Mouse (Mus musculus) hindbrain, embryonic 14.5 days (tissue): ENCODE measurements at regions not wholly inside any gene's neighbourhood (a gene's known extent, or its start where the extent isn't known, plus 50 kb on each side); places are given as distances from the start of the nearest gene placed in this dataset.

ENCODE experiments used
- ATAC-seq: fragments of 200-750 bp; cut with Nextera tagmentation; 2 replicates; pipeline ENCODE4 v1.8.0; 2017; ENCODE audit warnings: moderate number of reproducible peaks, mild to moderate bottlenecking, moderate TSS enrichment, moderate library complexity; ENCODE audit not compliant: low FRiP score
- DNase-seq: peaks from one replicate; pipeline ENCODE4 v3.0.0-alpha.2; 2015; ENCODE audit warnings: low spot score
- H3K27ac ChIP-seq: fragments of 300-500 bp; sonication (generic); 2 replicates; pipeline ENCODE4 v1.5.1; 2014; ENCODE audit warnings: mild to moderate bottlenecking, moderate library complexity
- H3K27me3 ChIP-seq: fragments of 300-500 bp; sonication (generic); 2 replicates; pipeline ENCODE4 v1.6.1; 2014; ENCODE audit warnings: mild to moderate bottlenecking, low read length, mixed read lengths; ENCODE audit not compliant: control insufficient read depth, insufficient read depth
- H3K36me3 ChIP-seq: fragments of 300-500 bp; sonication (generic); replicated peaks from 2 replicates; pipeline ENCODE4 v1.6.1; 2014; ENCODE audit not compliant: control insufficient read depth, insufficient read depth
- H3K4me1 ChIP-seq: fragments of 300-500 bp; sonication (generic); replicated peaks from 2 replicates; pipeline ENCODE4 v1.6.1; 2014; ENCODE audit warnings: antibody characterized with exemption, low read length, mixed read lengths; ENCODE audit not compliant: control insufficient read depth, insufficient read depth
- H3K4me2 ChIP-seq: fragments of 300-500 bp; sonication (generic); replicated peaks from 2 replicates; pipeline ENCODE4 v1.6.1; 2014; ENCODE audit warnings: mild to moderate bottlenecking, moderate library complexity
- H3K4me3 ChIP-seq: fragments of 300-500 bp; sonication (generic); replicated peaks from 2 replicates; pipeline ENCODE4 v1.5.1; 2014; ENCODE audit warnings: mild to moderate bottlenecking, low read length
- H3K9ac ChIP-seq: fragments of 300-500 bp; sonication (generic); 2 replicates; pipeline ENCODE4 v1.6.1; 2014
- H3K9me3 ChIP-seq: fragments of 300-500 bp; sonication (generic); 2 replicates; pipeline ENCODE4 v1.6.1; 2016; ENCODE audit warnings: low read length; ENCODE audit not compliant: control insufficient read depth
- WGBS: fragments of 180-500 bp; shearing (Covaris S2); extraction: QIAGEN DNeasy Blood & Tissue Kit; methylation state at CpG from one replicate; pipeline ENCODE4 v1.1.7; 2014; 5-methylcytosine and 5-hydroxymethylcytosine counted together

DNA sequence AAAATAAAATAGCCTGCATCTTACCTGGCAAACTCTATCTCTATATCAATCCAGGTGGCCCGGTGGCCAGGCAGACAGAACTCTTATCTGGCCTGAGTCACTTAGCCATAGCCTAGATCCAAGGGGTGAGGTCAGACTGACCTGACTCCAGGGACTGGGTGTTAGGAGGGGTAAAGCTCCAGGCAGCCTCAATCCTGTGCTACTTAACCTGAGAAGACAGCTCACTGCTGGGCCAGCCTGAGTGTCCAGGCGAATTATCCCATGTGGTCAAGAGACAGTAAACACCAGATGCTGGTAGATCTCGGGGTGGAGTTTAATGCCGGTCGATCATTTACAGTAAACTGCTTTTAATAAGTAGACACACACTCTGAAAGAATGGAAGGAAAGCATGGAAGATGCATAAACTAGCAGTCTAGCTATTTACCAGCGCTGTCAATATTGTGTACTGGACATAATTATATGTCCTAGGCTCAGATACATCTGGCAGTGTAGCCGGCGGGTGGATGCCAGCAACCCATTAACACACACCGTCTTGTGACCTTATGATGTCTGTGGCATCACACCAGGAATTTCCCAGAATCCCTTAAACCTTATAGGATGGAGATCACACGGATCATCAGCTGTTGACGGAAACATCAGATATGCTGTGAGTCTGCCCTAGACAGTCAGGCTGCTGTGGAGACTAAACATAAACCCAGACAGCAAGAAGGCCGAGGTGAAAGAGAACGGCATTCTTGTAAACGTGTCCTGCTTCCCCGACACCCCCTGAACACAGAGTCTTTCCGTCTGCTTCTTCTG lies 153.9 kb upstream of the Ubl3 start:
- H3K4me2 ChIP-seq: no peak overlapping the region
- peaks cover 19% of the 10 kb centered on the region for H3K4me1 ChIP-seq
- no peak overlapping the region for H3K9ac ChIP-seq
- no peak overlapping the region for H3K4me3 ChIP-seq
- no peak overlapping the region for H3K27ac ChIP-seq
- H3K27me3 ChIP-seq: no peaks in the 10 kb centered on the region
- no peaks in the 10 kb centered on the region for H3K36me3 ChIP-seq
- WGBS: 83% methylated on average over 16 of the region's 16 CpGs
- ATAC-seq (no peak), DNase-seq (no peak)
- H3K9me3 ChIP-seq: no peaks in the 10 kb centered on the region

DNA sequence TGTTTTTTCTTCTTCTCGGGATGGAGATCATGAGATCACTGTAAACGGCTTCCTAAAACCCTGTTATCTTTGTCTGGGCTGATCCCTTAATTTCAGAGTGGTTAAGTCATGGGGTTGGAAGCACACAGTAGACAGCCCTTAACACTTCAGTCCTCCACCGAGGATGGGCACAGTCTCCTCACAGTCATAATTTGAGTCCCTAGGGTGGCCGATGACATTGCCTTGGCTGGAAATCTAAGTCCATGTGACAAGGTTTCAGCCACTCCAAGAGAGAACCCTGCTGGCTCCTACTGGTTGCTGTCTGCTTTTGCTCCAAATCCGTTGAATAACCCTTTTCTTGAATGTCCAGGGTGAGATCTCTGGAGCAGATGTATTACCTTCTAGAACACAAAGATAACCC lies 152.2 kb upstream of the Ubl3 start:
- Histone ChIP-seq H3K4me2 (no peak overlapping the region), H3K36me3 (no peaks in the 10 kb centered on the region), H3K9ac (no peak overlapping the region), H3K27ac (no peak overlapping the region), H3K9me3 (no peaks in the 10 kb centered on the region), H3K27me3 (no peaks in the 10 kb centered on the region), H3K4me1 (peaks cover 19% of the 10 kb centered on the region), H3K4me3 (no peak overlapping the region)
- ATAC-seq (no peak), DNase-seq (no peak)
- 73% methylated on average over 5 of the region's 5 CpGs for WGBS

- Histone ChIP-seq H3K4me3 (no peak overlapping the region), H3K9ac (no peak overlapping the region), H3K27ac (no peak overlapping the region), H3K27me3 (no peaks in the 10 kb centered on the region), H3K4me2 (no peak overlapping the region), H3K36me3 (no peaks in the 10 kb centered on the region), H3K9me3 (no peaks in the 10 kb centered on the region), H3K4me1 (peaks cover 8% of the 10 kb centered on the region)
- WGBS: 26% methylated on average over 8 of the region's 8 CpGs
- ATAC-seq (no peak), DNase-seq (no peak)
These were observed 149.3 kb upstream of the Ubl3 start for GRCm38 (mm10) chr5:148701859-148702258.

DNA sequence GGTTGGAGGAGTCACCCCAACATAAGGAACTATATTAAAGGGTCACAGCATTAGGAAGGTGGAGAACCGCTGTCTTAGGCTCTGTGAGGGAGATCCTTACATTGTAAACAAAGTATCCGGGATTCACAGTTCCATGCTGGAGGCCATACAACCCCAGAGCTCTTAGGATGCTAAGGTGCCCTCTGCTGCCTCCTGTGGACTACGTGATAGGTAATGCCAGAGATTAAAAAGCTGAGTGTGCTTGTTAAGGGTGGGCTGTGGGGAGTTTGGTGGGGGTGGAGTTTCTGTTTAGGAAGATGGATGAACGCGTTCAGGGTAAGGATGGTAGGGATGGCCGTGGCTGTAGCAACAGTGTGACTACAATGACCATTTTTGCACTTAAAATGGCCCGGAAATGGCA lies 148.4 kb upstream of the Ubl3 start:
- Histone ChIP-seq H3K4me3 (no peak overlapping the region), H3K27me3 (no peaks in the 10 kb centered on the region), H3K27ac (no peak overlapping the region), H3K4me1 (peaks cover 8% of the 10 kb centered on the region), H3K9me3 (no peaks in the 10 kb centered on the region), H3K9ac (no peak overlapping the region), H3K36me3 (no peaks in the 10 kb centered on the region), H3K4me2 (no peak overlapping the region)
- WGBS: 73% methylated on average over 7 of the region's 7 CpGs
- ATAC-seq: no peak
- no peak for DNase-seq

DNA sequence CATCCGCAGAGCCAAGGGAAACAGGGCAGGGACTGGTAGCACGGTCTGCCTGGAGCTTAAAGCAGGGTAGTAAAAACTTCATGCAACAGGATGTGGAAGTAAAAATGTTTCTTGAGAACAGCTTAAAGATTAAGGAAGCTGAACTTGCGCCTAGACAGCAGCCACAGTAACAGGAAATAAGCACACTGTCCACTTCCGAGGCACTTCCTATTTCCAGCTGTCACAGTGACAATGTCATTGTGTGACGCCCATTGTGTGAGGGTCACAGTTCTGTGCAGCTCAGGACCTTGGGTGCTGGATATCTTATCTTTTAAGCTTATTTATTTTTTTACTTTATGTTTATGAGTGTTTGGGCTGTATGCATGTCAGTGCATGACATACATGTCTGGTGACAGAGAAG lies 147.7 kb upstream of the Ubl3 start:
- no peak for ATAC-seq
- H3K36me3 ChIP-seq: no peaks in the 10 kb centered on the region

GRCm38 (mm10) chr5:148697631-148698368 lies 145.2 kb upstream of the Ubl3 start:
- H3K4me2 ChIP-seq: no peak overlapping the region
- H3K27ac ChIP-seq: no peak overlapping the region; the same call in 1 of the 2 replicates
- DNase-seq: no peak
- H3K9me3 ChIP-seq: no peaks in the 10 kb centered on the region
- H3K4me1 ChIP-seq: peaks cover 8% of the 10 kb centered on the region
- no peaks in the 10 kb centered on the region for H3K36me3 ChIP-seq
- no peak; the same call in 1 of the 2 replicates for ATAC-seq
- H3K27me3 ChIP-seq: no peaks in the 10 kb centered on the region
- H3K4me3 ChIP-seq: no peak overlapping the region
- no peak overlapping the region for H3K9ac ChIP-seq
- 67% methylated on average over 22 of the region's 22 CpGs for WGBS

More for the DNA sequence above, 147.7 kb upstream of the Ubl3 start:
- whole genome bisulfite sequencing: 78% methylated on average over 5 of the region's 5 CpGs
- Histone ChIP-seq H3K4me2 (no peak overlapping the region), H3K4me3 (no peak overlapping the region), H3K4me1 (peaks cover 8% of the 10 kb centered on the region), H3K27ac (no peak overlapping the region), H3K9me3 (no peaks in the 10 kb centered on the region), H3K27me3 (no peaks in the 10 kb centered on the region), H3K9ac (no peak overlapping the region)
- DNase-seq: no peak

DNA sequence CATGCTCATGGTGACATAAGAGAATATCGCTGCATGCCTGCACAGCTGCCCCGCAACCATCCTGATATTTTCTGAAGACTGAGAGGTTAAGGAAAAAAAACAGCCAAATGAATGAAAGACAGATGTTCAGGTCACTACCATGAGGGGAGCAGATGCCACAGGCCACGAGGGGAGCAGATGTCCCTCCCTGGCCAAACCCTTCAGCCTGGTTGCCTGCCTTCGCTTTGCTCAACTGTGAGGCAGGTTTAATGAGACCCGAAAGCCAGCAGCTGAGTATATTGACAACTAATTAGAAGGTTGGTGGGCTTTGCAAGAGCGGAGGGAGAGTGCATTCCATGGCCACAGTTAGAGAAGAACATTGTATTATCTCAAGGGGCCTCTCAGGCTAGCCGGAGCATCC lies 141.8 kb upstream of the Ubl3 start:
- no peaks in the 10 kb centered on the region for H3K36me3 ChIP-seq
- DNase-seq (no peak), ATAC-seq (no peak)
- no peak overlapping the region for H3K4me3 ChIP-seq
- peaks cover 12% of the 10 kb centered on the region for H3K4me1 ChIP-seq
- H3K9ac ChIP-seq: no peak overlapping the region
- no peak overlapping the region for H3K4me2 ChIP-seq
- no peak overlapping the region for H3K27ac ChIP-seq
- H3K9me3 ChIP-seq: no peaks in the 10 kb centered on the region
- WGBS: 63% methylated on average over 7 of the region's 7 CpGs
- no peaks in the 10 kb centered on the region for H3K27me3 ChIP-seq

GRCm38 (mm10) chr5:148691486-148691885 lies 138.9 kb upstream of the Ubl3 start:
- Histone ChIP-seq H3K36me3 (no peaks in the 10 kb centered on the region), H3K27me3 (no peaks in the 10 kb centered on the region), H3K4me2 (no peak overlapping the region), H3K27ac (no peak overlapping the region), H3K9me3 (no peaks in the 10 kb centered on the region), H3K4me3 (no peak overlapping the region), H3K4me1 (peaks cover 23% of the 10 kb centered on the region), H3K9ac (no peak overlapping the region)
- ATAC-seq (no peak), DNase-seq (no peak)
- 87% methylated on average over 7 of the region's 7 CpGs for WGBS

- Histone ChIP-seq H3K4me1 (peaks cover 23% of the 10 kb centered on the region), H3K9me3 (no peaks in the 10 kb centered on the region), H3K36me3 (no peaks in the 10 kb centered on the region), H3K4me3 (no peak overlapping the region), H3K9ac (no peak overlapping the region), H3K27ac (no peak overlapping the region), H3K4me2 (no peak overlapping the region), H3K27me3 (no peaks in the 10 kb centered on the region)
- WGBS: 50% methylated on average over 8 of the region's 8 CpGs
- ATAC-seq (no peak), DNase-seq (no peak)
These were observed 138.2 kb upstream of the Ubl3 start for GRCm38 (mm10) chr5:148690823-148691197.
